Mouse (Mus musculus) midbrain, embryonic 15.5 days (tissue): ENCODE data around the gene Lpcat3. TPM values are rescaled to one million over a fixed set of nuclear protein-coding genes. Genes with fewer than 3 reads are reported as not detected.

Source experiments
- ATAC-seq: fragments of 200-750 bp; cut with Nextera tagmentation; replicated peaks from 2 replicates; pipeline ENCODE4 v1.8.0; 2017; ENCODE audit warnings: moderate TSS enrichment
- H3K27ac ChIP-seq: fragments of 300-500 bp; sonication (generic); 2 replicates; pipeline ENCODE4 v1.5.1; 2015; ENCODE audit warnings: mild to moderate bottlenecking, inconsistent platforms
- H3K27me3 ChIP-seq: fragments of 300-500 bp; sonication (generic); replicated peaks from 2 replicates; pipeline ENCODE4 v1.6.1; 2015; ENCODE audit warnings: inconsistent platforms
- H3K36me3 ChIP-seq: fragments of 300-500 bp; sonication (generic); replicated peaks from 2 replicates; pipeline ENCODE4 v1.6.1; 2015; ENCODE audit warnings: inconsistent platforms
- H3K4me1 ChIP-seq: fragments of 300-500 bp; sonication (generic); 2 replicates; pipeline ENCODE4 v1.6.1; 2015; ENCODE audit warnings: inconsistent platforms
- H3K4me2 ChIP-seq: fragments of 300-500 bp; sonication (generic); 2 replicates; pipeline ENCODE4 v1.6.1; 2015; ENCODE audit warnings: inconsistent platforms, mild to moderate bottlenecking, moderate library complexity
- H3K4me3 ChIP-seq: fragments of 300-500 bp; sonication (generic); 2 replicates; pipeline ENCODE4 v1.5.1; 2015; ENCODE audit warnings: mild to moderate bottlenecking, inconsistent platforms
- H3K9ac ChIP-seq: fragments of 300-500 bp; sonication (generic); 2 replicates; pipeline ENCODE4 v1.6.1; 2015; ENCODE audit warnings: mild to moderate bottlenecking, inconsistent platforms
- H3K9me3 ChIP-seq: fragments of 300-500 bp; sonication (generic); 2 replicates; pipeline ENCODE4 v1.6.1; 2016; ENCODE audit warnings: inconsistent platforms
- WGBS: fragments of 180-500 bp; shearing (Covaris S2); methylation state at CpG from one replicate; pipeline ENCODE4 v1.1.7; 2015; ENCODE audit warnings: mixed read lengths; 5-methylcytosine and 5-hydroxymethylcytosine counted together
- polyA plus RNA-seq: library from polyadenylated mRNA; unstranded; fragments of >200 nt; fragmentation: Nextera tagmentation; extraction: Ambion mirVana; gene quantifications from 2 replicates; pipeline ENCODE4 v1.2.1, GENCODE M21; 2015

The Lpcat3 gene
- polyA plus RNA-seq, 1 experiment from 2014 or later = 51.9 TPM

DNA sequence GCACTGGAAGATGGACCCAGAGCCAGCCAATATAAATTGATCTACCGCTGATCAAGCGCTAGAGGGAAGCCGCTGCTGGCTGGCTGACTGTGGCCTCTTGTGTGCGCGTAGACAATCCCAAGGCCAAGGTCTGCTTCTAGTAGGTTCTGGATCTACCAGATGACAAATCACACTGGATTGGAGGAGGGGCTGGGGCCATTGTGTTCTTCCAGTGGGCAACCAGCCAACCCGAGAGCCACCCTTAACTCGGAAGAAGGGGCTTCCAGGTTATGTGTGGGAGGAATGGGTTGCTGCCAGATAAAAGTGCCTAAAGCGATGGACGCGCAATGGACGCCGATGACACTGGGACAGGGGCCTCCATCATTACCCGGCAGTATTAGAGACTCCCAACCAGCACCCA is 55.1 kb downstream of the Lpcat3 start:
- no peaks in the 10 kb centered on the region for H3K9me3 ChIP-seq
- peaks cover 14% of the 10 kb centered on the region for H3K4me1 ChIP-seq
- H3K36me3 ChIP-seq = peaks cover 25% of the 10 kb centered on the region
- H3K27me3 ChIP-seq = no peaks in the 10 kb centered on the region
- 89% methylated on average over 13 of the region's 13 CpGs for WGBS
- ATAC-seq = no peak
- H3K4me2 ChIP-seq = no peak overlapping the region
- H3K9ac ChIP-seq = no peak overlapping the region
- H3K4me3 ChIP-seq = no peak overlapping the region
- no peak overlapping the region for H3K27ac ChIP-seq

DNA sequence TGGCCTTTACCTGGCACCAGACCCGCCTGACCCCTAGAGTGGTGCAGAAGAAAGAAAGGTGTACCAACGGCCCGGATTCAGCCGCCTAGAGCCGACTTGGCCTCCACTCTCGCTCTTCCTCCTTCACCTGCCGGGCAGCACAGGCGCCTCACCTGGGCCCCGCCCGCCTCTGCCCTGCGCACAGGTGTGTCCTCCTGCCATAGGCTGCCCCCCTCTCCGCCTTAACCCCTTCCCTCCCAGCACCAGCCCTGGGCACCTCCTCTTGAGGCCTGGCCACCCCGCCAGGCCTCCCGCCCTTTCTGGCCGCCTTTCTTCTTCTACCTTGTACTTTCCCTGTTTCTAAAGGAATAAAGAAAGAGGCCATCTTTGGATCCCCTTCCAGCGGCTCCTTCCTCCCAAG is 55.9 kb downstream of the Lpcat3 start:
- H3K4me3 ChIP-seq = no peak overlapping the region
- ATAC-seq = no peak
- no peaks in the 10 kb centered on the region for H3K9me3 ChIP-seq
- H3K27me3 ChIP-seq = no peaks in the 10 kb centered on the region
- H3K4me1 ChIP-seq = peaks cover 7% of the 10 kb centered on the region
- 66% methylated on average over 15 of the region's 16 CpGs for WGBS
- H3K27ac ChIP-seq = no peak overlapping the region
- peaks cover 25% of the 10 kb centered on the region for H3K36me3 ChIP-seq
- no peak overlapping the region for H3K9ac ChIP-seq
- no peak overlapping the region for H3K4me2 ChIP-seq

DNA sequence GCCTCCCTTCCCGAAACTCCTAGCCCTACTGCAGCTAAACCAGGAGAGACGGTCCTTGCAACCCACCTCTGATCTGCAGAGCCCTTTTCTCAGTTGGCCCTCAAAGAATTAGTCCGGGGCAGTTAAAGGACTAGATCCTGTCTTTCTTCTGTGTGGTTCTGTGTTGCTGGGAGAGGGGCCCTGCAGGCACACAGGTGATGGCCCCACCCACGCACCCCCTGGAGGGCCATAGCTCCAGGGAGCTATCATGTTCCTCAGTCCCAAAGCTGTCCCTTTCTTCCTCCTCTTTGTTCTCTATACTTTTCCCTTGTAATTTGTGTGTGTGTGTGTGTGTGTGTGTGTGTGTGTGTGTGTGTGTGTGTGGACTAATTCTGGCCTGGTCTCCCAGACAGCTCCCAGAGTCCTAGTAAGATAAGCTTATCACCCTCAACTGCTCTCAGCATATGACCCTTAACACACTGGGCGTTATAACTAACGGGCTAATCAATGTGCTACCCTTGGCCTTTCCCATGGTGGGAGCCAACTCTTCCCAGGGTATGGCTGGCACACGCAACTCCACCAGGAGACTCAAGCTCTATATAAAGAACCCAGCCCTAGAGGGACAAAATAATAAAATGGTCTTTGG is 56.6 kb downstream of the Lpcat3 start:
- Histone ChIP-seq H3K27me3 (no peaks in the 10 kb centered on the region), H3K9me3 (no peaks in the 10 kb centered on the region), H3K4me1 (no peaks in the 10 kb centered on the region), H3K4me3 (no peak overlapping the region), H3K36me3 (peaks cover 25% of the 10 kb centered on the region), H3K4me2 (no peak overlapping the region), H3K27ac (no peak overlapping the region), H3K9ac (no peak overlapping the region)
- no peak for ATAC-seq
- WGBS = 75% methylated on average over 7 of the region's 7 CpGs

DNA sequence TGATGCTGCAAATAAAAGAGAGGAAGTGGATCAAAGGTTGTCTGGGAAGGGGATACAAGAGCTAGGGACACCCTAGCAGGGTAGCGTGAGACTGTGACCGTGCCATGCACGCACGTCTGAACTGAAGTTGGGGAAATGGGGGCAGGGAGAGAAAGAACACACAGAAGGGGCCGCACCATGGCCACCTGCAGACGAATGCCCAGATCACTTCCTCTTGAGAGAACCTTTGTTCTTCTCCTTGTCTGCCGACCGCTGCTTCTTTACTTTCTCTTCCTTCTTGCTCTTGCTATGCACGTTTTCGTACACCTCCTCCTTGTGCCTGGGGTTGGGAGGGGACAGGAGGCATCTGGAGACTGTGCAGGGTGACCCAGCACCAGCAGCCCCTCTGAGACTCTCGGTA is 58.1 kb downstream of the Lpcat3 start:
- no peak overlapping the region for H3K9ac ChIP-seq
- H3K27me3 ChIP-seq = no peaks in the 10 kb centered on the region
- H3K4me3 ChIP-seq = no peak overlapping the region
- H3K27ac ChIP-seq = no peak overlapping the region
- no peak overlapping the region for H3K4me2 ChIP-seq
- H3K36me3 ChIP-seq = peaks cover 14% of the 10 kb centered on the region
- 69% methylated on average over 11 of the region's 11 CpGs for WGBS
- no peaks in the 10 kb centered on the region for H3K4me1 ChIP-seq
- no peak for ATAC-seq
- no peaks in the 10 kb centered on the region for H3K9me3 ChIP-seq

DNA sequence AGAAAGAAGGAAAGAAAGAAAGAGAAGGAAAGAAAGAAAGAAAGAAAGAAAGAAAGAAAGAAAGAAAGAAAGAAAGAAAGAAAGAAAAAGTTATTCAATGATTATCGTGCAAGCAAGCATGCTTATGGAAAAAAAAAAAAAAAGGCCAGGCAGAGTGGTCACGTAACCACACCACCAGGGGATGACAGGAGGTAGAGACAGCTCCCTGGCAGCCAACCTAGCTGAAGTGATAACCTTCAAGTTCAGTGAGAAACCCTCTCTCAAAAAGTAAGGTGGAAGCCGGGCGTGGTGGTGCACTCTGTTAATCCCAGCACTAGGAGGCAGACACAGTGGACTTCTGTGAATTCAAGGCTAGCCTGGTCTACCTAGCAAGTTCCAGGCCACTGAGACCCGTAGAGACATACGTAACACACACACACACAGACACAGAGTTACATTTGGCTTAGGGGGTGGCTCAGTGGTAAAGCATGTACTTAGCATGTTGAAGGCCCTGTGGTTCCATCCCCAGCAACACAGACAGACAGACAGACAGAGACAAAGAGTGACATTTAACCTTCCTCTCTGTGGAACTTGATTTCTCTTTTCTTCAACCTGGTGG is 60.1 kb downstream of the Lpcat3 start:
- Histone ChIP-seq H3K9me3 (no peaks in the 10 kb centered on the region), H3K9ac (no peak overlapping the region), H3K27ac (no peak overlapping the region), H3K4me3 (no peak overlapping the region), H3K27me3 (no peaks in the 10 kb centered on the region), H3K4me2 (no peak overlapping the region), H3K4me1 (no peaks in the 10 kb centered on the region), H3K36me3 (no peaks in the 10 kb centered on the region)
- no peak for ATAC-seq
- 86% methylated on average over 6 of the region's 6 CpGs for WGBS

DNA sequence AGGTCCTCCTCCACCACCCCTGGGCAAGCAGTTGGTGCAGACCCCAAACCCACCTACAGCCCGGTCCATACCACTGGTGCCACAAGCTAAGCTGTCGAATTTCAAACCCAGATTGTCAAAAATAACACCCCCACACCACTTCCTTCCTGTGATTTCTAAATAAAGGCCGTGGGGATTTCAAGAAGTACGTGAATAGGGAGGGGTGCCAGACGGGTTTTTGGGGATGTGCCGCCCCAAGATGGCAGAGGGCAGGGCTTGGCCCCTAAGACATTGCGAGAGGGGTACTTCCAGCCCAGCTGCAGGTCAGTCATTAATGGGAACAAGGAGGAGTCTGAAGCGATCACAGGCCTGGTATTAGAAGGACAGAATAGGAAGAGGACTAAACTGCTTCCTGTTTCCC is 60.7 kb downstream of the Lpcat3 start:
- H3K4me3 ChIP-seq = no peak overlapping the region

DNA sequence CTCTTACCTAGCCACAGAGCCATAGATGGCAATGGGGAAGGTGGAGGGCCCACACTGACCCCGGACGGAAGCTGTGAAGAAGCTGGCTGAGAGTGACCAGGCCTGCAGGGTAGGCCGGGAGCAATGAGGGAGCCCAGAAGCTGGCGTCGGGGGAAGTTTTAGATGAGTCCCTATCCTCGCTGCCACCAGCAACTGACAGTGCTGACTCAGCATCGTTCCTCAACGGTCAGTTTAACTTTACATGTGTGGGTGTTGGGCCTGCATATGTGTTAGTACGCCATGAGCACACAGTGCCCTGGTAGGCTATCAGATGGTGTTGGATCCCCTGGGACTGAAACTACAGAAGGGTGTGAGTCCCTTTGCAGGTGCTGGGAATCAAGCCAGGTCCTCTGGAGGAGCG is 61.6 kb downstream of the Lpcat3 start:
- Histone ChIP-seq H3K4me3 (no peak overlapping the region), H3K4me2 (no peak overlapping the region), H3K4me1 (no peaks in the 10 kb centered on the region), H3K27ac (no peak overlapping the region), H3K36me3 (no peaks in the 10 kb centered on the region), H3K27me3 (no peaks in the 10 kb centered on the region), H3K9me3 (no peaks in the 10 kb centered on the region), H3K9ac (no peak overlapping the region)
- no peak for ATAC-seq
- 93% methylated on average over 10 of the region's 10 CpGs for WGBS

More for the DNA sequence above, 60.7 kb downstream of the Lpcat3 start:
- H3K9me3 ChIP-seq = no peaks in the 10 kb centered on the region
- no peak overlapping the region for H3K27ac ChIP-seq
- 85% methylated on average over 8 of the region's 8 CpGs for WGBS
- no peaks in the 10 kb centered on the region for H3K36me3 ChIP-seq
- H3K9ac ChIP-seq = no peak overlapping the region
- no peaks in the 10 kb centered on the region for H3K4me1 ChIP-seq
- no peak for ATAC-seq
- H3K4me2 ChIP-seq = no peak overlapping the region
- no peaks in the 10 kb centered on the region for H3K27me3 ChIP-seq

DNA sequence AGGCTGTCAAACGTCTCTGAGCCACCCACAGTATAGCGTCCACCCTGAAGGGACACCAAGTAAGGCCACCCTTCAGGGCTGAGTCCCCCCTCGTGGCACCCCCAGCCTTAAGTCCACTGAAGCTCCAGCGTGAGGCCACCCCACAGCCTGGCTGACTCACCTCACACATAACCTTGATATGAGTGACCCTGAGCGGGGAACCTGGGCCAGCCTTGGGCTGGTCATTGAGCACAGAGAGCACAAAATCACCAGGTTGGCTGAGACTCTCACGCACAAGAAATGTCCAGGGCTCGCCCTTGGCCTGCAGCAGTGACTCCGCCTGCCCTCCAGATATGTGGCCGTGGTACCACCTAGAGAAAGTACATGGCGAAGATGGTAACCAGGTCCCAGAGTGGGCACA is 65.8 kb downstream of the Lpcat3 start:
- H3K36me3 ChIP-seq = no peaks in the 10 kb centered on the region
- no peak for ATAC-seq
- no peak overlapping the region for H3K4me2 ChIP-seq
- H3K27me3 ChIP-seq = no peaks in the 10 kb centered on the region
- 85% methylated on average over 10 of the region's 10 CpGs for WGBS
- H3K4me3 ChIP-seq = no peak overlapping the region
- no peak overlapping the region for H3K27ac ChIP-seq
- no peak overlapping the region for H3K9ac ChIP-seq
- H3K9me3 ChIP-seq = no peaks in the 10 kb centered on the region
- H3K4me1 ChIP-seq = no peaks in the 10 kb centered on the region

DNA sequence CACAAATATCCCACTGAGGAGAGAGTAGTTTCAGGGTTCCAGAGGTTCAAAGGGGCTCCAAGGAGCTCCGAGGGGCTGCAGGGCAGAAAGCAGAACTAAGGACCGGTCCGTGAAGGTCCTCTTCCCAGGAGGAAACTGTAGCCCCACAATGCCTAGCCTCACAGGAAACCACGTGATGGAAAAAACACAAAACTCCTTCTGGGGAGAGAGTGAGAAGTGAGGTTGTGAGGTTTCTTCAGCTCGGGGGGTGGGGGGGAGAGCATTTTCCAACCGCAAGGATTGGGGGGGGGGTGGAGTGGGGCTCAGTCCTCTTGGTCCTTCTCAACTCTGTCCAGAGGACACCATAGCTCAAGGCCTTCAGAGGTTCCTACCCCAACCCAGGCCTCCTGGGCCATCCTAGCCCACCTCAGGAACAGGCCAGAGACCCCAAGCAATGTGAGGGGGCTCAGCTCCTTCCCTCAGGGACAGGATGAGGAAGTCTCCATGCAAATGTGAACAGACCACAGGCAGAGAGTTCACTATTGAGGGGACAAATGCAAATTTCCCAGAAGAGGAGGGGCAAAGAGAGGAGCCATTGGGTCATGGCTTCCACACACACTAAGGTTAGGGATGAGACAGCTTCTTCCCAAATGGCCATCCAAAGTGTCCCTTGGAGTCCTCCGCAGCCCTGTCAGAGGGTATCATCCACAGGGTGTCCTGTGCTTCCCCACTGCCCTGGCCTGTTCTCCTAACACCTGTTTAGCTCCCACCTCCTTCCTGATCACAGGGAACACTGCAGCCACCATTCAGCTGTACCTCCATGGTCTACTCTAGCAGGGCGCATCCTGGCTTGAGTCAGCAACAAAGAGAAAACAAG is 67.3 kb downstream of the Lpcat3 start:
- Histone ChIP-seq H3K9me3 (no peaks in the 10 kb centered on the region), H3K9ac (no peak overlapping the region), H3K4me2 (no peak overlapping the region), H3K27ac (no peak overlapping the region), H3K27me3 (no peaks in the 10 kb centered on the region), H3K4me3 (no peak overlapping the region), H3K36me3 (no peaks in the 10 kb centered on the region), H3K4me1 (no peaks in the 10 kb centered on the region)
- 86% methylated on average over 8 of the region's 8 CpGs for WGBS
- ATAC-seq = no peak

DNA sequence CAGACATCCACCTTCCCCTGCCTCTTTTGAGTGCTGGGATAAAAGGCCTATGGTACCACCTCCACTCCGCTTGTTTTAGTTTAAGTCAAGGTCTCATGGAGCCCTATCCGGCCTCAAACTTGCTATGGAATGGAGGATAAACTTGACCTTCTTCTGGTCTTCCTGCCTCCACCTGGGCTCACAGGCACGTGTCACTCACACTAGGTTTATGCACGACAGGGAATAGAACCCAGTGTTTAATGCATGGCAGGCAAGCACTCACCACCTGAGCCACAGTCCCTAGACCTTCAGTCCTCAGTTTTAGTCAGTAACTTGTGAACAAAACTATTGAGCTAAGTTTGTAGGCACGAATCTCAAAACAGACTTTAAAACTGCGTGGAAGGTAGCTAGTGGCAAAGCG is 68.2 kb downstream of the Lpcat3 start:
- Histone ChIP-seq H3K27ac (no peak overlapping the region), H3K27me3 (no peaks in the 10 kb centered on the region), H3K9ac (no peak overlapping the region), H3K4me2 (no peak overlapping the region), H3K4me3 (no peak overlapping the region), H3K4me1 (no peaks in the 10 kb centered on the region), H3K9me3 (no peaks in the 10 kb centered on the region), H3K36me3 (no peaks in the 10 kb centered on the region)
- 92% methylated on average over 7 of the region's 7 CpGs for whole genome bisulfite sequencing
- no peak for ATAC-seq

DNA sequence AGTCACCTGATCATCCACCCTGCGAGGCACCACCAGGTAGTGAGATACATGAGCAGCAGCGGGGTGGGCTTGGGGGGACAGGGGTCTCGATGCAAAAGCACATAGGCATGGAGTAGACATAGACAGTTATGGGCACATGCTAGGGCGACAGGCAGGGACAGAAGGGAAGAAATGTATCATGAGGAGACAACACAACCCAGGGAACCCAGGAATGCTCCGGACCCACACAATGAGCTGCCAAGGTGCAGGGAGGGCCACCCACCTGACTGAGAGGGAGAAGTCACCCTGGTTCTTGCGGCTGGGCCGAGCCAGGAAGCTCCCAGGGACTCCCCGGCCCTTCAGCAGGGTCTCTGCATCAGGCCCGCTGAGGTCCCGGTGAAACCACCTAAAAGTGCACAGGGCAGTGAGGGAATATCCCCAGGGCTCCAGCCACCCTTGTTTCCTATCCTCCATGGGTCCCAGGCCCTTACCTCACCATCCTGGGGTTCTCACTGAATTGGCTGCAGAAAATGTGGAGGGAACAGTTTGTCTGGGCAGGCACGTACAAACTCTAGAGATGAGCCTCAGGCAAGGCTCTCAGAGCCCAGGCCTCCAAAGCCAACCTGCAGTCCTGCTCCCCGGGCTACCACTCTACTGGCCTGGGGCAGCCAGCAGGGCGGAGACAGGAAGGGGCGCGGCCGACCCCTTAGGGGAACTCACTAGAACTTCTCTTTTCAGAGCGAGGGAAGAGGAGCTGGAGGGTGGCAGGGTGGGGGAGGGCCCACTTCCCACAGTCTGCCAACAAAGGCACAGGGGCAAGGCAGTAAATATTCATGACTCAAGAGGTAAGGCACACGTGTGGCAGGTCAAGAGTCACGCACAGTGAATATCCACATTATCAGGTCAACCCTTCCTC is 69.9 kb downstream of the Lpcat3 start:
- Histone ChIP-seq H3K27me3 (no peaks in the 10 kb centered on the region), H3K4me2 (no peak overlapping the region), H3K9ac (no peak overlapping the region), H3K4me3 (no peak overlapping the region), H3K36me3 (no peaks in the 10 kb centered on the region), H3K4me1 (no peaks in the 10 kb centered on the region), H3K27ac (no peak overlapping the region), H3K9me3 (no peaks in the 10 kb centered on the region)
- 54% methylated on average over 19 of the region's 19 CpGs for WGBS
- ATAC-seq = no peak

DNA sequence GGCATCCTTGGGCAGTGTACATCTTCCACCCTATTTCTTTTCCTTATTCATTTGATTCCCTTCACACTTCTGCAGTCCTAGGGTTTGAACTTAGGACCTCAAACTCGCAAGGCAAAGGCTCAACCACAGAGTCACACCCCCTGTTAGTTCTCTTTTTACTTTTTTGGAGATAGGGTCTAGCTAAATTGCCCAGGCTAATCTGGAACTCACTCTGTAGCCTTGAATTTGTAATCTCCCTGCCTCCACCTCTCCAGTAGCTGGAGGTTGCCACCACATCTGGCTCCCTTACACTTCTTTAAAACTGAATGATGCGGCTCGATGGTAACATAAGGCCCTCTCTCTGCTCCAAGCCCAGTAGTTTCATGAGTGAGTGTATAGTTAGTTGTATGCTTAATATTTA is 71.6 kb downstream of the Lpcat3 start:
- no peak overlapping the region for H3K27ac ChIP-seq
- peaks cover 10% of the 10 kb centered on the region for H3K4me1 ChIP-seq
- ATAC-seq = no peak
- no peaks in the 10 kb centered on the region for H3K27me3 ChIP-seq
- no peak overlapping the region for H3K9ac ChIP-seq
- H3K4me3 ChIP-seq = no peak overlapping the region
- 92% methylated on average over 3 of the region's 3 CpGs for WGBS
- H3K9me3 ChIP-seq = no peaks in the 10 kb centered on the region
- H3K36me3 ChIP-seq = no peaks in the 10 kb centered on the region
- no peak overlapping the region for H3K4me2 ChIP-seq
